Mouse (Mus musculus) cerebellum, adult 2 months (tissue): ENCODE measurements at regions not wholly inside any gene's neighbourhood (a gene's known extent, or its start where the extent isn't known, plus 50 kb on each side); places are given as distances from the start of the nearest gene placed in this dataset.

Experiments used
- CTCF ChIP-seq: fragments of 200-500 bp; IDR thresholded peaks from 2 replicates; pipeline ENCODE4 v1.5.1; 2011; ENCODE audit warnings: low read depth, mild to moderate bottlenecking, control low read depth, low read length, moderate library complexity, borderline replicate concordance; ENCODE audit not compliant: insufficient read depth
- POLR2A ChIP-seq: fragments of 200-500 bp; IDR thresholded peaks from 2 replicates; pipeline ENCODE4 v1.6.1; 2011; ENCODE audit warnings: low read length, control low read depth, borderline replicate concordance; ENCODE audit not compliant: insufficient read depth

- TF ChIP-seq POLR2A (no peak), CTCF (no peak)
Observed at GRCm38 (mm10) chr4:106190248-106190647, 125.8 kb upstream of the Usp24 start.
